ENCODE assay signal across 8 mouse cellular contexts in the genomic region with DNA sequence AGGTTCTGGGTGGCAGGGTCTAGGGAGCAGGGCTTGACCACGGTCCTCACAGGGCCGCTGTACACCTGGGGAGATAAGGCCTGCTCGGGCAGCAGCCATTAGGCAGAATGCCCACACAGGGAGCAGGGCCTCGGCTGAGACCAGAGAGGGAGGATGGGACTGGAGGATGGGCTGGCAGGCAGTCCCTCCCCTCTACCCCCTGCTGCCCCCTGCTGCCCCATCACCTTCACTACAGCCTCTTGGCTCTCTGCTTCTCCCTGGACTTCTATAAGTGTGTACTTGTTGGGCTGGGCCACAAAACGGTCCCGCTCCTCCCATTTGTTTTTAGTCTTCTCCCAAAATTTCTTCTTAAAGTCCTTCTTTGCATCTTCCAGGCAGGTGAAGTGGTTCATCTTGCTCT. TPM values are rescaled to one million over a fixed set of nuclear protein-coding genes. Genes with fewer than 3 reads are reported as not detected.
A peak's percentile ranks its signal among the peaks of the same experiment; 100 is the strongest.
DNase-seq lines count a peak whose midpoint lies in the region; ATAC-seq and TF ChIP-seq lines count a peak whose summit lies in the region.

No protein-coding gene starts in this region.

- H3K36me3 ChIP-seq in MEL (ENCODE audit: control insufficient read depth in 1 of 2, insufficient read depth in 2 of 2, low read length in 2 of 2), result peaks cover 0 to 3% of the 10 kb centered on the region in 2 experiments
- no peaks in the 10 kb centered on the region for H3K36me3 ChIP-seq in lung, embryonic 15.5 days

- no peaks in the 10 kb centered on the region for H3K9me3 ChIP-seq in MEL (replicated peaks; ENCODE audit: insufficient read depth, low read length)
- H3K9me3 ChIP-seq in lung, embryonic 15.5 days, result no peaks in the 10 kb centered on the region

- peak overlapping the region; percentile 26; the same call in 1 of the 2 replicates for H3K4me2 ChIP-seq in lung, embryonic 15.5 days

- peak overlapping the region; percentile 25 to 36; a peak in 1 of 4 replicates for H3K4me3 ChIP-seq in MEL (ENCODE audit: control insufficient read depth in 1 of 2, insufficient read depth in 1 of 2, low read depth in 2 of 2, low read length in 2 of 2)
- no peak overlapping the region for H3K4me3 ChIP-seq in lung, embryonic 15.5 days

- no peak overlapping the region for H3K27ac ChIP-seq in MEL (ENCODE audit: control insufficient read depth, low read depth, low read length)
- H3K27ac ChIP-seq in lung, embryonic 15.5 days, result no peak overlapping the region

- peak; percentile 37 for TF ChIP-seq RAD21 in MEL (IDR thresholded peaks at IDR 0.05; ENCODE audit: low read depth, low read length)

- peak; percentile 89 for DNase-seq in 3T3-L1 (ENCODE audit: low read depth, low spot score)
- DNase-seq in MEL (ENCODE audit: low read depth, low spot score), result peak; percentile 87
- DNase-seq in cerebellum, postnatal 10 days, result peak; percentile 90
- DNase-seq in gastrocnemius, postnatal 10 days, result peak; percentile 76
- DNase-seq in kidney, adult 11 months, result peak; percentile 72
- DNase-seq in retina, embryonic 14.5 days (ENCODE audit: low spot score), result peak; percentile 90
- DNase-seq in urinary bladder, postnatal 10 days (ENCODE audit: low spot score), result peak; percentile 45

- H3K4me1 ChIP-seq in MEL (ENCODE audit: control insufficient read depth in 1 of 2, insufficient read depth in 2 of 2, low read length in 2 of 2), result peaks cover 0 to 14% of the 10 kb centered on the region in 2 experiments; a peak in 3 of 4 replicates
- H3K4me1 ChIP-seq in lung, embryonic 15.5 days, result peaks cover 59% of the 10 kb centered on the region

- TF ChIP-seq POLR2A in MEL (IDR thresholded peaks at IDR 0.05; ENCODE audit: control insufficient read depth in 1 of 2, insufficient read depth in 1 of 2, low read depth in 1 of 2, low read length in 2 of 2, poor library complexity in 1 of 2), result no peak

- 5% methylated on average over 6 of the region's 6 CpGs for WGBS in lung, embryonic 15.5 days

- H3K27me3 ChIP-seq in MEL (ENCODE audit: control insufficient read depth in 1 of 2, insufficient read depth in 2 of 2, low read length in 2 of 2), result no peaks in the 10 kb centered on the region
- H3K27me3 ChIP-seq in lung, embryonic 15.5 days, result no peaks in the 10 kb centered on the region

- ATAC-seq in lung, embryonic 15.5 days (ENCODE audit: borderline replicate concordance, extremely low read depth, low FRiP score, low TSS enrichment), result no peak

- no peak for TF ChIP-seq EP300 in MEL (IDR thresholded peaks at IDR 0.05; ENCODE audit: low read depth in 1 of 2, low read length in 2 of 2)

- peaks cover 19% of the 10 kb centered on the region for H3K79me2 ChIP-seq in MEL (ENCODE audit: control insufficient read depth, insufficient read depth, low read length, poor library complexity)

- 0 out of 2 replicates have a peak overlapping the region, but pooled peaks have one; percentile 28 for H3K9ac ChIP-seq in MEL (ENCODE audit: control insufficient read depth, low read depth, low read length, poor library complexity, severe bottlenecking)
- no peak overlapping the region for H3K9ac ChIP-seq in lung, embryonic 15.5 days

- TF ChIP-seq CTCF in MEL (IDR thresholded peaks at IDR 0.05 in 2 of 3, conservative IDR thresholded peaks at IDR 0.05 in 1 of 3; ENCODE audit: control insufficient read depth in 1 of 3, insufficient read depth in 1 of 3, low read depth in 2 of 3, low read length in 3 of 3, poor library complexity in 1 of 3, severe bottlenecking in 1 of 3), result peak; percentile 74 to 83 (median 74)

TF ChIP-seq in MEL, 35 proteins besides CTCF, POLR2A, EP300 and RAD21:
- no peak for TF ChIP-seq ZKSCAN1 (IDR thresholded peaks at IDR 0.05; ENCODE audit: low read depth, low read length)
- peak; percentile 69 for TF ChIP-seq SMC3 (IDR thresholded peaks at IDR 0.05; ENCODE audit: low read depth, low read length)
TF ChIP-seq in MEL: peak in this region for 1.

RNA-seq across cellular contexts. Expression of a gene that starts 1.3 kb away (rescaled TPM):
- total RNA-seq in MEL (2012; rRNA removed), result 226 and 315 TPM in 2 replicates
- 100 to 1,000 TPM in 1 of 2 experiments, not detected in 1; 395 TPM for polyA plus RNA-seq in MEL (2012; ENCODE audit: insufficient read depth in 1 of 2, insufficient read length in 2 of 2, low read depth in 1 of 2, low replicate concordance in 2 of 2, missing spikeins in 1 of 2)
- total RNA-seq in gastrocnemius, postnatal 10 days (2021), result 10 to 100 TPM; 17.7 to 19.4 TPM
- polyA plus RNA-seq in lung, embryonic 15.5 days (2015; fragmentation: Nextera tagmentation; extraction: Ambion mirVana), result 48.7 and 50.7 TPM in 2 replicates

RNA-seq across cellular contexts. Expression of a gene that starts 2.3 kb away (rescaled TPM):
- 1.4 and 2.2 TPM in 2 replicates for total RNA-seq in MEL (2012; rRNA removed)
- 1 to 10 TPM in 1 of 2 experiments, not detected in 1; 5.0 TPM for polyA plus RNA-seq in MEL (2012; ENCODE audit: insufficient read depth in 1 of 2, insufficient read length in 2 of 2, low read depth in 1 of 2, low replicate concordance in 2 of 2, missing spikeins in 1 of 2)
- total RNA-seq in gastrocnemius, postnatal 10 days (2021), result 10 to 100 TPM; 51.6 to 55.7 TPM
- 3.2 and 3.5 TPM in 2 replicates for polyA plus RNA-seq in lung, embryonic 15.5 days (2015; fragmentation: Nextera tagmentation; extraction: Ambion mirVana)

RNA-seq across cellular contexts. Expression of a gene that starts 8.7 kb away (rescaled TPM):
- total RNA-seq in MEL (2012; rRNA removed), result not detected in 2 replicates
- polyA plus RNA-seq in MEL (2012; ENCODE audit: insufficient read depth in 1 of 2, insufficient read length in 2 of 2, low read depth in 1 of 2, low replicate concordance in 2 of 2, missing spikeins in 1 of 2), result under 1 TPM in 1 of 2 experiments, not detected in 1; 0.10 TPM
- under 1 TPM; 0.19 to 0.52 TPM for total RNA-seq in gastrocnemius, postnatal 10 days (2021)
- 0.07 and 0.20 TPM in 2 replicates for polyA plus RNA-seq in lung, embryonic 15.5 days (2015; fragmentation: Nextera tagmentation; extraction: Ambion mirVana)

RNA-seq across cellular contexts. Expression of a gene that starts 21.4 kb away (rescaled TPM):
- 7.7 and 9.2 TPM in 2 replicates for total RNA-seq in MEL (2012; rRNA removed)
- 10 to 100 TPM in 1 of 2 experiments, not detected in 1; 36.6 TPM for polyA plus RNA-seq in MEL (2012; ENCODE audit: insufficient read depth in 1 of 2, insufficient read length in 2 of 2, low read depth in 1 of 2, low replicate concordance in 2 of 2, missing spikeins in 1 of 2)
- total RNA-seq in gastrocnemius, postnatal 10 days (2021), result 10 to 100 TPM; 54.2 to 68.2 TPM
- polyA plus RNA-seq in lung, embryonic 15.5 days (2015; fragmentation: Nextera tagmentation; extraction: Ambion mirVana), result 80.6 and 87.8 TPM in 2 replicates

RNA-seq across cellular contexts. Expression of a gene that starts 25.3 kb away (rescaled TPM):
- total RNA-seq in MEL (2012; rRNA removed), result 0.39 TPM in 1 of 2 replicates, not detected in the other
- polyA plus RNA-seq in MEL (2012; ENCODE audit: insufficient read depth in 1 of 2, insufficient read length in 2 of 2, low read depth in 1 of 2, low replicate concordance in 2 of 2, missing spikeins in 1 of 2), result under 1 TPM in 1 of 2 experiments, not detected in 1; 0.52 TPM
- not detected for total RNA-seq in gastrocnemius, postnatal 10 days (2021)
- polyA plus RNA-seq in lung, embryonic 15.5 days (2015; fragmentation: Nextera tagmentation; extraction: Ambion mirVana), result not detected in 2 replicates

Comparison
In these comparisons a context has a peak if more than half of its experiments do, and no peak if none do; other contexts are left out.
1. RNA of a gene that starts 1.3 kb away (total RNA-seq): 226 to 315 TPM in MEL; 17.7 to 19.4 TPM in gastrocnemius, postnatal 10 days; every median in the first group is over 10 times any median in the second.
2. RNA of a gene that starts 2.3 kb away (total RNA-seq): 51.6 to 55.7 TPM in gastrocnemius, postnatal 10 days; 1.4 to 2.2 TPM in MEL; every median in the first group is over 10 times any median in the second.
3. Peak in every context shown above with its lines, with median percentiles within 50 percentile points of each other: DNase-seq.